Mouse (Mus musculus) limb, embryonic 14.5 days (tissue): ENCODE results near the gene Klk13. TPM values are rescaled to one million over a fixed set of nuclear protein-coding genes. Genes with fewer than 3 reads are reported as not detected.

Experiments
- ATAC-seq: fragments of 200-750 bp; cut with Nextera tagmentation; 2 replicates; pipeline ENCODE4 v1.8.0; 2017; ENCODE audit warnings: low read depth, moderate number of reproducible peaks, moderate TSS enrichment; ENCODE audit not compliant: low FRiP score
- DNase-seq: peaks from one replicate; pipeline ENCODE4 v3.0.0-alpha.2; 2015; ENCODE audit warnings: low spot score
- H3K27ac ChIP-seq: fragments of 300-500 bp; sonication (generic); replicated peaks from 2 replicates; pipeline ENCODE4 v1.5.1; 2014; ENCODE audit warnings: low read depth, mild to moderate bottlenecking, low read length, moderate library complexity, mixed read lengths
- H3K27me3 ChIP-seq: fragments of 300-500 bp; sonication (generic); 2 replicates; pipeline ENCODE4 v1.6.1; 2014; ENCODE audit warnings: low read length, mixed read lengths; ENCODE audit not compliant: control insufficient read depth, insufficient read depth
- H3K36me3 ChIP-seq: fragments of 300-500 bp; sonication (generic); 2 replicates; pipeline ENCODE4 v1.6.1; 2014; ENCODE audit warnings: mild to moderate bottlenecking, low read length, moderate library complexity, mixed read lengths; ENCODE audit not compliant: control insufficient read depth, insufficient read depth
- H3K4me1 ChIP-seq: fragments of 300-500 bp; sonication (generic); 2 replicates; pipeline ENCODE4 v1.6.1; 2014; ENCODE audit warnings: antibody characterized with exemption, low read length, mixed read lengths; ENCODE audit not compliant: control insufficient read depth, insufficient read depth
- H3K4me2 ChIP-seq: fragments of 300-500 bp; sonication (generic); replicated peaks from 2 replicates; pipeline ENCODE4 v1.6.1; 2014; ENCODE audit warnings: low read depth, mild to moderate bottlenecking, low read length, moderate library complexity; ENCODE audit not compliant: severe bottlenecking
- H3K4me3 ChIP-seq: fragments of 300-500 bp; sonication (generic); replicated peaks from 2 replicates; pipeline ENCODE4 v1.5.1; 2014; ENCODE audit warnings: low read length
- H3K9ac ChIP-seq: fragments of 300-500 bp; sonication (generic); 2 replicates; pipeline ENCODE4 v1.6.1; 2014; ENCODE audit warnings: mild to moderate bottlenecking, low read depth, low read length, moderate library complexity; ENCODE audit not compliant: severe bottlenecking
- H3K9me3 ChIP-seq: fragments of 300-500 bp; sonication (generic); 2 replicates; pipeline ENCODE4 v1.6.1; 2016; ENCODE audit warnings: low read length; ENCODE audit not compliant: control insufficient read depth
- POLR2A ChIP-seq: fragments of 200-500 bp; IDR thresholded peaks from 2 replicates; pipeline ENCODE4 v1.8.0; 2012; ENCODE audit warnings: inconsistent platforms, mild to moderate bottlenecking, moderate library complexity, borderline replicate concordance; ENCODE audit not compliant: insufficient read depth, insufficient read length; ENCODE audit errors: extremely low read depth
- WGBS: fragments of 180-500 bp; shearing (Covaris S2); extraction: QIAGEN DNeasy Blood & Tissue Kit; methylation state at CpG from one replicate; pipeline ENCODE4 v1.1.7; 2014; 5-methylcytosine and 5-hydroxymethylcytosine counted together
- polyA plus RNA-seq, 2 experiments: library from polyadenylated mRNA; depleted of rRNA in 1 of 2; stranded (reverse) in 1 of 2; unstranded in 1 of 2; fragments of >200 nt; fragmentation: Nextera tagmentation in 1 of 2; extraction: Ambion mirVana in 1 of 2; gene quantifications; 2 replicates each; pipeline versions ENCODE4 v1.2.1 to v1.2.3; 2012 to 2014

The Klk13 gene
- polyA plus RNA-seq, 2 experiments: 1.7 to 3.7 TPM

- H3K4me3 ChIP-seq: no peak overlapping the region
- no peak for ATAC-seq
- H3K36me3 ChIP-seq: no peaks in the 10 kb centered on the region
- H3K4me2 ChIP-seq: no peak overlapping the region
- WGBS: 58% methylated on average over 1 of the region's 1 CpGs
- H3K27ac ChIP-seq: no peak overlapping the region
- H3K9ac ChIP-seq: no peak overlapping the region
- H3K9me3 ChIP-seq: no peaks in the 10 kb centered on the region
- H3K27me3 ChIP-seq: no peaks in the 10 kb centered on the region
- DNase-seq: no peak
- TF ChIP-seq POLR2A: no peak
- no peaks in the 10 kb centered on the region for H3K4me1 ChIP-seq
These were observed 35.4 kb downstream of the Klk13 start for GRCm38 (mm10) chr7:43747788-43748187.

GRCm38 (mm10) chr7:43752806-43753205 is 40.4 kb downstream of the Klk13 start:
- ATAC-seq (no peak), DNase-seq (no peak)
- Histone ChIP-seq H3K36me3 (no peaks in the 10 kb centered on the region), H3K4me1 (no peaks in the 10 kb centered on the region), H3K9me3 (no peaks in the 10 kb centered on the region), H3K27me3 (no peaks in the 10 kb centered on the region), H3K9ac (no peak overlapping the region), H3K4me3 (no peak overlapping the region), H3K27ac (no peak overlapping the region), H3K4me2 (no peak overlapping the region)
- TF ChIP-seq POLR2A: no peak
- WGBS: 65% methylated on average over 2 of the region's 2 CpGs

GRCm38 (mm10) chr7:43766484-43766883 is 54.1 kb downstream of the Klk13 start:
- Histone ChIP-seq H3K9me3 (no peaks in the 10 kb centered on the region), H3K27me3 (no peaks in the 10 kb centered on the region), H3K27ac (no peak overlapping the region), H3K36me3 (no peaks in the 10 kb centered on the region), H3K4me1 (no peaks in the 10 kb centered on the region), H3K9ac (no peak overlapping the region), H3K4me3 (no peak overlapping the region), H3K4me2 (no peak overlapping the region)
- ATAC-seq (no peak), DNase-seq (no peak)
- TF ChIP-seq POLR2A: no peak
- WGBS: 52% methylated on average over 8 of the region's 8 CpGs

DNA sequence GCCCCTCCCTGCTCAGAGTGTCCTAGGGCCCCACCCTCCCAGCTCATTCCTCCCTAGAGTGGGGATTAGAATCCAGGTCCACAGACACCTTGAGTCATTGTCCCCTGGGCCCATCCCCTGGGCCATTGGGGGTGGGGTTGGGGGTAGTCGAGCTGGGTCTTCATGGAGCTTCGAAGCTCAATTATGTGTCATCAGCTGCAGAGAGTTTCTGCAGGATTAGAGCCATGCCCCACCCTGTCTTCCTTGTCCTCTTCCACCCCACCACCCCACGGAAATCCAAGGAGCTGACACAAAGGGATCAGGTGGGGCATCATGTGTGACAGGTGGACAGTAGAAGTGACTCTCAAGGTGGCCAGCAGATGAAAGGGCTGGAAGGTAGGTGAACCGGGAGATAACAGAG is 56.2 kb downstream of the Klk13 start, which contains the start of gene Klk12:
Klk12 (plus strand) TSS at position 301 of the 400 bp plus-strand sequence.
- Histone ChIP-seq H3K9me3 (no peaks in the 10 kb centered on the region), H3K4me2 (no peak within 1 kb of the TSS), H3K27ac (no peak within 1 kb of the TSS), H3K4me3 (no peak within 1 kb of the TSS), H3K27me3 (no peaks in the 10 kb centered on the region), H3K9ac (no peak within 1 kb of the TSS), H3K36me3 (no peaks in the 10 kb centered on the region), H3K4me1 (no peaks in the 10 kb centered on the region)
- ATAC-seq: no peak
- WGBS: 79% methylated on average over 4 of the region's 4 CpGs
- DNase-seq: no peak
- TF ChIP-seq POLR2A: no peak

- Histone ChIP-seq H3K36me3 (no peaks in the 10 kb centered on the region), H3K4me2 (no peak overlapping the region), H3K9me3 (no peaks in the 10 kb centered on the region), H3K4me1 (no peaks in the 10 kb centered on the region), H3K9ac (no peak overlapping the region), H3K27ac (no peak overlapping the region), H3K4me3 (no peak overlapping the region), H3K27me3 (no peaks in the 10 kb centered on the region)
- 83% methylated on average over 8 of the region's 8 CpGs for WGBS
- no peak for DNase-seq
- no peak for TF ChIP-seq POLR2A
- no peak for ATAC-seq
These were observed 57.3 kb downstream of the Klk13 start for GRCm38 (mm10) chr7:43769636-43770035.

DNA sequence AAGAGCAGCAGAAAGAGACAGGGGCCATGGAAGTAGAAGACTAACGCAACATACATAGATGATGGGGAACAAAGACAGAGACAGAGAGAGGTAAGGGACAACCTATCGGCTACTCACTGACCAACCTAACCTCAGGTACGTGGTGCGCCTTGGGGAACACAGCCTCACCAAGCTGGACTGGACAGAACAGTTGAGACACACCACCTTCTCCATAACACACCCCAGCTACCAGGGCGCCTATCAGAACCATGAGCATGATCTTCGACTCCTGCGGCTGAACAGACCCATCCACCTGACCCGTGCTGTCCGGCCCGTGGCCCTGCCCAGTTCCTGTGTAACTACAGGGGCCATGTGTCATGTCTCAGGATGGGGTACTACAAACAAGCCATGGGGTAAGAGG is 58.3 kb downstream of the Klk13 start:
- Histone ChIP-seq H3K4me3 (no peak overlapping the region), H3K36me3 (no peaks in the 10 kb centered on the region), H3K4me2 (no peak overlapping the region), H3K9ac (no peak overlapping the region), H3K9me3 (no peaks in the 10 kb centered on the region), H3K27ac (no peak overlapping the region), H3K27me3 (no peaks in the 10 kb centered on the region), H3K4me1 (no peaks in the 10 kb centered on the region)
- ATAC-seq (no peak), DNase-seq (no peak)
- no peak for TF ChIP-seq POLR2A
- 93% methylated on average over 10 of the region's 10 CpGs for WGBS
